Mouse (Mus musculus): ENCODE results near the gene Maco1.
"Not testable (repeated sequence)": the region's sequence is repeated elsewhere in the genome, so short reads cannot be mapped to it uniquely, and the experiment has no call there.

DNA sequence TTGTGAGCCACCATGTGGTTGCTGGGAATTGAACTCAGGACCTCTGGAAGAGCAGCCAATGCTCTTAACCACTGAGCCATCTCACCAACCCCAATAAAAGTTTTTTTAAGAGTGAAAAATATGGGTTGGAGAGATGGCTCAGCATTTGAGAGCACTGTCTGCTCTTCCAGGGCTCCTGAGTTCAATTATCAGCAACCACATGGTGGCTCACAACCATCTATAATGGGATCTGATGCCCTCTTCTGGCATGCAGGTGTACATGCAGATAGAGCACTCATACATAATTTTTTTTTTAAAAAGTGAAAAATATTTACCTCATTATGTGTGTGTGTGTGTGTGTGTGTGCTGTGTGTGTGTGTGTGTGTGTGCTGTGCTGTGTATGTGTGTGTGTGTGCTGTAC is 58.2 kb downstream of the Maco1 start:
- not testable (repeated sequence) for TF ChIP-seq POLR2A, CTCF (IDR thresholded peaks at IDR 0.05; ENCODE audit: insufficient read depth, low read depth, low read length)

All from olfactory bulb, adult 2 months (tissue).